Mouse (Mus musculus) midbrain, embryonic 14.5 days (tissue): ENCODE data around the gene Kctd21. TPM values are rescaled to one million over a fixed set of nuclear protein-coding genes. Genes with fewer than 3 reads are reported as not detected.

ENCODE experiments used
- ATAC-seq: fragments of 200-750 bp; cut with Nextera tagmentation; 2 replicates; pipeline ENCODE4 v1.8.0; 2017; ENCODE audit warnings: moderate number of reproducible peaks, moderate library complexity; ENCODE audit not compliant: low FRiP score, low TSS enrichment
- DNase-seq: peaks from one replicate; pipeline ENCODE4 v3.0.0-alpha.2; 2015
- H3K27ac ChIP-seq: fragments of 300-500 bp; sonication (generic); replicated peaks from 2 replicates; pipeline ENCODE4 v1.5.1; 2014; ENCODE audit warnings: mild to moderate bottlenecking, low read depth, low read length, moderate library complexity
- H3K27me3 ChIP-seq: fragments of 300-500 bp; sonication (generic); 2 replicates; pipeline ENCODE4 v1.6.1; 2014; ENCODE audit warnings: low read length, control low read depth, mixed read lengths; ENCODE audit not compliant: control insufficient read depth, insufficient read depth
- H3K36me3 ChIP-seq: fragments of 300-500 bp; sonication (generic); 2 replicates; pipeline ENCODE4 v1.6.1; 2014; ENCODE audit warnings: low read length, control low read depth; ENCODE audit not compliant: control insufficient read depth, insufficient read depth
- H3K4me1 ChIP-seq: fragments of 300-500 bp; sonication (generic); 2 replicates; pipeline ENCODE4 v1.6.1; 2014; ENCODE audit warnings: mild to moderate bottlenecking, antibody characterized with exemption, low read length, control low read depth; ENCODE audit not compliant: control insufficient read depth, insufficient read depth
- H3K4me2 ChIP-seq: fragments of 300-500 bp; sonication (generic); 2 replicates; pipeline ENCODE4 v1.6.1; 2014; ENCODE audit warnings: mild to moderate bottlenecking, low read length, moderate library complexity
- H3K4me3 ChIP-seq: fragments of 300-500 bp; sonication (generic); replicated peaks from 2 replicates; pipeline ENCODE4 v1.5.1; 2014; ENCODE audit warnings: low read depth, low read length
- H3K9ac ChIP-seq: fragments of 300-500 bp; sonication (generic); replicated peaks from 2 replicates; pipeline ENCODE4 v1.6.1; 2014; ENCODE audit warnings: mild to moderate bottlenecking, low read length, moderate library complexity
- H3K9me3 ChIP-seq: fragments of 300-500 bp; sonication (generic); 2 replicates; pipeline ENCODE4 v1.6.1; 2016; ENCODE audit warnings: low read length, control low read depth, mixed read lengths; ENCODE audit not compliant: control insufficient read depth
- WGBS: fragments of 180-500 bp; shearing (Covaris S2); extraction: QIAGEN DNeasy Blood & Tissue Kit; methylation state at CpG from one replicate; pipeline ENCODE4 v1.1.7; 2014; 5-methylcytosine and 5-hydroxymethylcytosine counted together
- polyA plus RNA-seq: library from polyadenylated mRNA; unstranded; fragments of >200 nt; fragmentation: Nextera tagmentation; extraction: Ambion mirVana; gene quantifications from 2 replicates; pipeline ENCODE4 v1.2.1, GENCODE M21; 2014

Kctd21 gene
- polyA plus RNA-seq, 1 experiment from 2014 or later = 8.5 TPM

GRCm38 (mm10) chr7:97303614-97304013 lies 28.5 kb upstream of the Kctd21 start:
- H3K4me2 ChIP-seq = no peak overlapping the region
- peaks cover 69% of the 10 kb centered on the region for H3K36me3 ChIP-seq
- H3K4me3 ChIP-seq = no peak overlapping the region
- no peaks in the 10 kb centered on the region for H3K4me1 ChIP-seq
- H3K9me3 ChIP-seq = no peaks in the 10 kb centered on the region
- H3K27ac ChIP-seq = no peak overlapping the region
- 76% methylated on average over 2 of the region's 2 CpGs for WGBS
- DNase-seq (no peak), ATAC-seq (no peak)
- H3K9ac ChIP-seq = no peak overlapping the region
- no peaks in the 10 kb centered on the region for H3K27me3 ChIP-seq

- Histone ChIP-seq H3K4me2 (no peak overlapping the region), H3K27ac (no peak overlapping the region), H3K9ac (no peak overlapping the region), H3K4me3 (no peak overlapping the region), H3K36me3 (peaks cover 69% of the 10 kb centered on the region), H3K27me3 (no peaks in the 10 kb centered on the region), H3K9me3 (no peaks in the 10 kb centered on the region), H3K4me1 (no peaks in the 10 kb centered on the region)
- ATAC-seq = no peak
- no peak for DNase-seq
Measured at GRCm38 (mm10) chr7:97304471-97304870, 27.7 kb upstream of the Kctd21 start.

GRCm38 (mm10) chr7:97305206-97305605 lies 26.9 kb upstream of the Kctd21 start:
- Histone ChIP-seq H3K36me3 (peaks cover 74% of the 10 kb centered on the region), H3K4me3 (no peak overlapping the region), H3K27me3 (no peaks in the 10 kb centered on the region), H3K9ac (no peak overlapping the region), H3K9me3 (no peaks in the 10 kb centered on the region), H3K4me2 (no peak overlapping the region), H3K27ac (no peak overlapping the region), H3K4me1 (no peaks in the 10 kb centered on the region)
- WGBS = 87% methylated on average over 4 of the region's 4 CpGs
- no peak for DNase-seq
- no peak for ATAC-seq

- Histone ChIP-seq H3K4me3 (no peak overlapping the region), H3K27me3 (no peaks in the 10 kb centered on the region), H3K4me1 (no peaks in the 10 kb centered on the region), H3K9ac (no peak overlapping the region), H3K36me3 (peaks cover 79% of the 10 kb centered on the region), H3K9me3 (no peaks in the 10 kb centered on the region), H3K4me2 (no peak overlapping the region), H3K27ac (no peak overlapping the region)
- WGBS = 96% methylated on average over 2 of the region's 2 CpGs
- no peak for ATAC-seq
- no peak for DNase-seq
Measured at GRCm38 (mm10) chr7:97306813-97307212, 25.3 kb upstream of the Kctd21 start.

GRCm38 (mm10) chr7:97307546-97307945 lies 24.6 kb upstream of the Kctd21 start:
- ATAC-seq (no peak), DNase-seq (no peak)
- Histone ChIP-seq H3K9me3 (no peaks in the 10 kb centered on the region), H3K27me3 (no peaks in the 10 kb centered on the region), H3K4me2 (no peak overlapping the region), H3K27ac (no peak overlapping the region), H3K9ac (no peak overlapping the region), H3K4me1 (no peaks in the 10 kb centered on the region), H3K4me3 (no peak overlapping the region), H3K36me3 (peaks cover 84% of the 10 kb centered on the region)
- 84% methylated on average over 1 of the region's 1 CpGs for WGBS

GRCm38 (mm10) chr7:97309461-97310340 lies 22.4 kb upstream of the Kctd21 start:
- no peak for ATAC-seq
- no peak for DNase-seq
- 88% methylated on average over 4 of the region's 4 CpGs for WGBS

GRCm38 (mm10) chr7:97310341-97310635 lies 21.8 kb upstream of the Kctd21 start:
- ATAC-seq (no peak), DNase-seq (no peak)
- no peaks in the 10 kb centered on the region for H3K4me1 ChIP-seq
- no peaks in the 10 kb centered on the region for H3K27me3 ChIP-seq
- H3K36me3 ChIP-seq = peaks cover 80% of the 10 kb centered on the region
- H3K4me3 ChIP-seq = no peak overlapping the region
- no peak overlapping the region for H3K9ac ChIP-seq
- WGBS = 87% methylated on average over 3 of the region's 3 CpGs
- no peaks in the 10 kb centered on the region for H3K9me3 ChIP-seq
- no peak overlapping the region for H3K27ac ChIP-seq
- no peak overlapping the region for H3K4me2 ChIP-seq

More at GRCm38 (mm10) chr7:97309461-97310340, 22.4 kb upstream of the Kctd21 start:
- H3K36me3 ChIP-seq = peaks cover 82% of the 10 kb centered on the region
- no peak overlapping the region for H3K4me3 ChIP-seq
- no peaks in the 10 kb centered on the region for H3K27me3 ChIP-seq
- no peak overlapping the region for H3K27ac ChIP-seq
- no peaks in the 10 kb centered on the region for H3K9me3 ChIP-seq
- no peak overlapping the region for H3K9ac ChIP-seq
- H3K4me2 ChIP-seq = no peak overlapping the region
- no peaks in the 10 kb centered on the region for H3K4me1 ChIP-seq

- H3K27me3 ChIP-seq = no peaks in the 10 kb centered on the region
- H3K36me3 ChIP-seq = peaks cover 74% of the 10 kb centered on the region
- H3K4me2 ChIP-seq = no peak overlapping the region
- no peaks in the 10 kb centered on the region for H3K4me1 ChIP-seq
- ATAC-seq (no peak), DNase-seq (no peak)
- WGBS = 92% methylated on average over 14 of the region's 14 CpGs
- no peak overlapping the region for H3K4me3 ChIP-seq
- no peaks in the 10 kb centered on the region for H3K9me3 ChIP-seq
- no peak overlapping the region for H3K27ac ChIP-seq
- H3K9ac ChIP-seq = no peak overlapping the region
Measured at GRCm38 (mm10) chr7:97311620-97312019, 20.5 kb upstream of the Kctd21 start.

GRCm38 (mm10) chr7:97312196-97312595 lies 19.9 kb upstream of the Kctd21 start:
- no peak for DNase-seq
- WGBS = 91% methylated on average over 17 of the region's 17 CpGs

More at GRCm38 (mm10) chr7:97312196-97312595, 19.9 kb upstream of the Kctd21 start:
- Histone ChIP-seq H3K4me1 (no peaks in the 10 kb centered on the region), H3K27ac (no peak overlapping the region), H3K9ac (no peak overlapping the region), H3K4me3 (no peak overlapping the region), H3K4me2 (no peak overlapping the region), H3K27me3 (no peaks in the 10 kb centered on the region), H3K9me3 (no peaks in the 10 kb centered on the region), H3K36me3 (peaks cover 68% of the 10 kb centered on the region)
- ATAC-seq = no peak
